Mouse (Mus musculus): Measurements from ENCODE around the gene Cldn2.
A peak's percentile ranks its signal among the peaks of the same experiment; 100 is the strongest.
"Not testable (repeated sequence)": the region's sequence is repeated elsewhere in the genome, so short reads cannot be mapped to it uniquely, and the experiment has no call there.

Cldn2 gene

DNA sequence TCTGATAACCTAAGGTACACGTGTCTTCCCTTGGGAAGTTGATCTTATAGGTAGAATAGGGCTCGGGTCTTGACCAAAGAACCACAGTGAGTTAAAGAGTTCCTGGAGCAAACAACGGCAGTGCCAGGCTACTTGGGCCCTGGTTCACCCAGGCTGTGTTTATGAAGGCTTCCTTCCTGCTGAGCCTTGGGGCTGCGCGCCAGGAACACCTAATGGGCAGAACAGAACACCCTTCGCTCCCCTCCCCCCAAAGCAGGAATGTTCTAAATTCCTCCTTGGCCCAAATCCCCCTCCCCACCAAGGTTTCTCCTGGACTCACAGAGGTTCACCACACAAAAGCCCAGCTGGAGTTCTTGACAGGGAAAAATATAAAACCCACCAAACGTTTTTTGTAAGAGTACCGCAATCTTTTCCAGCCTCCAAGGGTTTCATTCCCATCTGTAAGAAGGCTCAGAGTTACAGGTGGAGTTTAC lies at the start of gene Cldn2:
TSS of gene Cldn2 (plus strand) at position 423 of the 473 bp plus-strand sequence.
- DNase-seq (ENCODE audit: low read depth, low spot score): no peak

DNA sequence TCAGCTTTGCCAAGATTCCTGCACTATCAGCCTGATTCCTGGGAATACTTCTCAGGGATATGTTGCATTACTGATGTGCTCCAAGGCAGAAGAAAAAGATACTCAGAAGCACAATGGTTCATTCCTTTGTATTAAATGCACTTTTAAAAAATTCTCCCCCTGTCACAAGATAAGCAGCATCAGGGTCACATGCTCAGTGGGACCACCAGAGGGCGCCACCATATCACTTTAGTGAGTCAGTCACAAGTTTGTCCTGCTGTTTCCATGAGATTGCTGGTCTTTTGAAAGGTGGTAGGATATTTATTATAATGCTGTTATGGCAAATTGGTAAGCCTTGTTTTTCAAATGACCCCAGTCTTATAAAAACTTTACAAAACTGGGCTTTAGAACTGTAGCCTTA lies 48.8 kb upstream of the Cldn2 start:
- peak; percentile 67 for DNase-seq (ENCODE audit: low read depth, low spot score)

DNA sequence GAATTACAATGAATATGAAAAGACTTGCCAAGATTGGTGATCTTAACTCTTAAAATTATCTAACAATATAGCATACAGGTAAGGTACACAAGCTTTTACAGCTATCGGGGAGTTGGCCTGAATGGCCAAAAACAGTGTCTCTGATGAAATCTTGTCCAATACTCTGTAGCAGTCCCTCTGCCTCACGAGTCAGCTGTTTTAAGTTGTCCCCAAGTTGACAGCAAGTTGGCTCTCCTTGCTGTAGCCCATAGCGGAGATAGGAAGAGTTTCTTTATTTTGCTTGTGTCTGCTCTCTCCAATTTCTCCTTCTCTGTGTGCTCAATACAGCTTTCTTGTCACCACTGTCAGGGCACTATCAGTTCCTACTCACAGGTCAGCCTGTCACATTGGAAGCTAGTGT lies 42.0 kb upstream of the Cldn2 start:
- DNase-seq (ENCODE audit: low read depth, low spot score): not testable (repeated sequence)

DNA sequence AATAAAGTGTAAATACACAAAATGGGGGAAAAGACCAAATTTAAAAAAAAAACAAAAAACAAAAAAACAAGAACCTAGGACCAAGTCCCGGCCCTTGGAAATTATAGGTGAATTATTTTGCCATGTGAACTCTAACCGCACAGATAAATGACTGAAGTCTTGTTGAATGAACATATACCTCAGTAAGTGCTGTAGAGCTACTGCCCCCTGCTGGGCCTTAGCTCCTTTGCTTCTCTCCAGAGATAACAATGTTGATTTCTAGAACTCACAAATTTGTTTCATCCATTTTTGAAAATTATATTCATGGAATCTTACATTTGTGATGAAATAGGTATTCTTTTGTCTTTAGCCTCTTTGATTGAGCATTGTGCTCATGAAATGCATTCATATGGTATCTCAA lies 38.1 kb upstream of the Cldn2 start:
- peak; percentile 61 for DNase-seq (ENCODE audit: low read depth, low spot score)

DNA sequence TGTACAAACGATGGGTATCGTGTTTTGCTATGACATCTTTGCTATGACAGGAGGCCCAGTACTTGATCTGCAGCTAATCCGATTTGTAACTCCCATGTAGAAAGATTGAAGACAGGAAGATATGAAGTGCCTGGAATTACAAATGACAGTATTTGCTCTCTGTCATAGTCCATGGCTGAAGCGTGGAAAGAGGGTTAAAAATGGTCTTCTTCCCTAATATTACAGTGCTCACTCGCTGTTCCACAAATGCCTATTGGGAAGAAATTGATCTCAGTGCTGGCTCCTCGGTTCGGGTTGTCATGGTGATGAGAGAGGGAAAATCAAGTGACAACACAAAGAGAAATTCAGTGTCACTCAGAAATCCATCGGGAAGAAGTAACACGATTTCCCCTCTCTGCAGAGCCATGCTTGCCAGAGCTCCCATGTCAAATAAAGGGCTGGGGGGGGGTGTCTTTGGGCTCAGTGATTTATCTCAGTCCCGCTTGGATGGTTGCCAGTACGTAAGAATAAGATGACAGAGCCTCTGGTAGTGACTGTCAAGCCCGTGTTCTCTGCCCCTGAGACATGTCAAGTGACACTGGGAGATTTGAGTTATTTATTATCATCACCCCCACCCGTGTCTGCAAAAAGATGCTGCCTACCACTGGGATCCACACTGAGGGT lies 30.5 kb upstream of the Cldn2 start:
- peak; percentile 4 for DNase-seq (ENCODE audit: low read depth, low spot score)

DNA sequence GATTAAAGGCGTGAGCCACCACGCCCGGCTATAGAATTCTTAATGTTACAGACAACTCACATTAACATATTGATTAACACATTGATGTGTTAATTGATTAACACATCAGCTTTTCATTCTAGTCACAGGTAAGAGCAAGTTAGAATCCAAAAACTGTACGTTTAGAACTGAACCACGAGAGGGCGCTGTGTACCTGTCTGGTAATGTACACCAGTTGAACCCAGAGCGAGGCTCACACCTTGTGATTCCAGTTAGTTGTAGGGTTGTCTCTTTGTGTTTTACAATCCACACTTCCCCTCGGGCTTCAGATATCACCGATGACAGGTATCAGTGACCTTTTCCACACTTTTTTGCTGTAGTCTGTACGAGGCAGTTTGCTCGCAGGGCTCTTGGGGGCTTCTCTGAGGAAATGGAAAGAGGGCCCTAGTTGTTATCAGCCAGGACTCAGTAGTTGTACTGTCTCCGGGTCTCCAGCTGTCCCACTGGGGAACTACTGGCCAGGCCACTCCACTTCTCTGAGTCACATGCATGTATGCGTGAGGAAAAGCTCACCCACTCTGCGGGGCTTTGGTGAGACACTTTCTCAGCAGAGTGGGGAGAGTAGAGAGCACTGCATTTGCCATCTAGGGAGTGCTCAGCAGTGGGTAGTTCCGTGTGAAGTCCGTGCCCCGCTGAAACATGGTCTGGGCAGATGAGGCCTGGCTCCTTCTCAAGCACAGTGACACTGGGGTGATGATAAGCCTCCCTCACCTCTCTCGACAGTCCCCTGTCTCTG lies 26.1 kb upstream of the Cldn2 start:
- peak; percentile 67 for DNase-seq (ENCODE audit: low read depth, low spot score)

DNA sequence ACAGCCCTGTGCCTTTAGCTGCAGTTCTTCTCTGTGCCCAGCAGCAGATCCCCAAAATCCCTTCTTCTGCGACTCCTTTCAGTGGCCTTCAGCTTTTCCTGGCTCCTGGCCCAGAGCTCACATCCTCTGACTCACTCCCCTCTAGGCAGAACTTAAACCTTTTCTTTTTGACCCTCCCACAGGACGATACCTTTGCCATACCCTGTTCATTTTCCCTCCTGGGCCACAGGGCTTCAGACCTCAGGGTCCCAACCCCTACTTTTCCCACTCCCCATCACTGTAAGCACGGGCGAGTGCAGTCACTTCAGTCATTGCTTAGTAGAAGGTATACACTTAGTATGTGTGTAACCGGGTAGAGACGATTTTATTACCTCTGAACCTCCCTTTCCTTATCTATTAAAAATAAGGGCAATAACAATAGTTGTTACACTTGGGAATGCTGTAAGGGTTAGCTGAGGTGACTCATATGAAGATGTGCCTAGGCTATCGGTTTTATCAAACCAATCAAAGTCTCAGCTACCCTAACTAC lies 25.5 kb upstream of the Cldn2 start:
- no peak for DNase-seq (ENCODE audit: low read depth, low spot score)

DNA sequence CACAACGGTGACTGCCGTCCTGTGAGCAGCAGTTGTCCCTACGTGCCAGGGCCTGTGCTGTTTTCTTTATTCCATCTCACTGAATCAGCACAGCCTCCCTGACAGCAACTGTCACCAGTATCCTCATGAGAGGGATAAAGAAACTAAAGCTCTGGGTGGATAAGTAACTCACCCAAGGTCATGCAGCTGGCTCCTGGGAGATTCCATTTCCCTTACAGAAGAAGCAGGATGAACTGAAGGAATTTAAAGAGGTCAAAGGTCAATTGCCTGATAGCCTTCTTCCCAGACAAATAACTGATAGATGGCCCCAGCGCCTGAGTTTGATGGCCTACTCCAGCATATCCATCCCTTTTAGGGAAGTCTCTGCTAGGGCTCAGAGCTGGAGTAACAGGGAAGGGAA lies 23.3 kb upstream of the Cldn2 start:
- no peak for DNase-seq (ENCODE audit: low read depth, low spot score)

DNA sequence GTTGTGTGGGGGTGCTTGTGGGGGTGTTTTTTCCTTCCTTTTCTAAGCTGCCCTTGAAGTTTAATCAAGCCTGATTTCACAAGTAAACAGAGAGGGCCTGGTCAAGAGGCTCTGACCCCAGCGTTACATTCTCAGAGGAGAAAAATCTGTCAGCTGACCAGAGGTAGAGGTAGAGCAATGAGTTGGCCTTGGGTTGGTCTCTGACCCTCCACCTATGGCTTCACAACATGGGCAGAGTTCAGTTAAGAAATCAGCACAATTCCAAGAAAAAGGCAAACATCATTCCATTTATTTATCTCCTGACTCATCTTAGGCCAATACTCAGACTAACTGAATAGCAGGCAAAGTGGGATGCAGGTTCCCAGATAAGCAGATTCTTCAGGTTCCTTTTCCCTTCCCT lies 21.7 kb upstream of the Cldn2 start:
- DNase-seq (ENCODE audit: low read depth, low spot score): no peak

DNA sequence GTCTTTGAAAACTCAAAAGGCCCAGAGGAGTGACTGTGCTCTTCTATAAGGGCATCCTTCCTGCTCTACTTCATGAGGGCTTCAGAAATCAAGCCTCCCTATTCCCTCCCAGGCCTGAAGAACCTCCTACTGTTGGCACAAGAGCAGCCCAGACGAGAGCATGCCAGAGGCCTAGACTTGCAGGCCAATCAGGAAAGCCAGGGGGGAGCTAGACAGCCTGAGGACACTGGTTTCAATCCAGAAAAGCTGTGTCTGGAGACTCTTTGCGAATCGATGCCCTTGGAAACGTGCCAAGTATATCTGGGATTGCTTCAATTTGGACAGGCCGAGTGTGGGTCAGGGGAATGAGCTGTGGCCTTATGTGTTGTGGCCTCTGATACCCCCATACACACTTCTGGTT lies 21.2 kb upstream of the Cldn2 start:
- no peak for DNase-seq (ENCODE audit: low read depth, low spot score)

DNA sequence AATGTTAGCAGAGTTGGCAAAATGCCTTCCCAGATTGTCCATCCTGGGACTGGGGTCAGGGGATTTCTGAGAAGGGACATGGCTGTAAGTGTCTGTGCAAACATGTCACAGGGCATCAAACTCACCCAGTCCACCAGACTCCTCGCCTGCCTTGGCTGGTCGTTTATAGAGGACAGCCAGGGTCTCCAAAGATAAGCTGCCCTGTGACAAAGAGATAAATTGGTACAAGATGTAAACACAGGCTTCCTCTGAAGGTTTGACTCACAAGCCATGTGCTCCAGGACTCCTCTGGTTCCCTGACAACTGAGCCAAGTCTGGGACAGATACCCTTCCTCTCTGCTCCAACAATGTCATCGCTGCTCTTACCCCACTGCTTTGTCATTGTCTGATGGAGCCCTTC lies 19.6 kb upstream of the Cldn2 start:
- DNase-seq (ENCODE audit: low read depth, low spot score): no peak

DNA sequence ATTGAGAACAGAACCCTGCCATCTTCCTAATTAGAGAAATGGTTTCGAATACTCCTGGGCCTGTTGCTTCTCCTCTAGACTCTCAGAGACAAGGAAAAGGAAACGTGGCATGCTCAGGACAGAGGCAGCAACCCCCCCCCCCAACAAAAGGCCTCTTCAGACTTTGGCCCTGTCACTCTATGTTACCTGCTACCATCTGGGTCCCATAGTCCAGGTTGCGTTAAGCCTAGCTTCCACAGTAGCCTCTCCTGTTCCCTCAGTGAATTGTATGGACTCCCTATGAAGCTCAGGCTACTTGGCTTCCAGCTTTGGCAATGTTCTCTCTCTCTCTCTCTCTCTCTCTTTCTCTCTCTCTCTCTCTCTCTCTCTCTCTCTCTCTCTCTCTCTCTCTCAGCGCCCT lies 19.1 kb upstream of the Cldn2 start:
- no peak for DNase-seq (ENCODE audit: low read depth, low spot score)

DNA sequence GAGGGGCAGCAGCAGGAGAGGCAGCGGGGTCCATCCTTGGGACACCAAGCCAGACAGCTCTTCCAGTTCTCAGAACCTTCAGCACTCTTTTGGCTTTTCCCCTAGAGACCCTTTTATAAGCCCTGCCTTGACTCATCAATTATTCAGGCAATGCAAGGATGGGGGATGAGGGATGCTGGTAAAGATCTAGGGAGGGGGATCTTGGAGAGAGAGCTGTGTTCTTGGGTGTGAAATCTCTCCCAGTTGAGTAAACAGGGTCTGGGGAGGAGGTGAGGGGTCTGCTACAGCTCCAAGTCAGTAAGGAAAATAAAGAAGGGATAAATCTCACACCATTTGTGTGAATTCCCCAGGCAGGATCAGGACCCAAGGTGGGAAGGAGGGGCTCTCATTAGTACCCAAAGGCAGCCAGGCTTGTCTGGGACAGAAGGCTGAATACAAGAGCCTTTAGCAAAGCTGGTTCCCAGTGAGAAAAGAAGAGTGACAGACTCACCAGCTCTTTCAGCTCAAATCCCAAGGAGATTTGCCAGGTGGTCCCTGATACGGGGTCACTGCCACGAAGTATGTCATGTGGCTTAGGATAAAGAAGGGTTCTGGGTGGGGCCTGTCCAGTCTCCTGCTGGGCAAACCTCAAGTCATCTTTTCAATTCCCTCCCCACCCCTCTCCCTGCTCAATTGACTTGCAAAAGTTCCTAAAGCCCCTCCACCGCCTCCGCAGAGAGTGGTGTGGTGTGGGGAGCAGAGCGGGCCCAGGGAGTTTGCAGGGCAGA lies 18.2 kb upstream of the Cldn2 start, which contains the start of gene Ripply1:
TSS of gene Ripply1 (minus strand) at position 76 of the 767 bp plus-strand sequence.
- no peak for DNase-seq (ENCODE audit: low read depth, low spot score)

DNA sequence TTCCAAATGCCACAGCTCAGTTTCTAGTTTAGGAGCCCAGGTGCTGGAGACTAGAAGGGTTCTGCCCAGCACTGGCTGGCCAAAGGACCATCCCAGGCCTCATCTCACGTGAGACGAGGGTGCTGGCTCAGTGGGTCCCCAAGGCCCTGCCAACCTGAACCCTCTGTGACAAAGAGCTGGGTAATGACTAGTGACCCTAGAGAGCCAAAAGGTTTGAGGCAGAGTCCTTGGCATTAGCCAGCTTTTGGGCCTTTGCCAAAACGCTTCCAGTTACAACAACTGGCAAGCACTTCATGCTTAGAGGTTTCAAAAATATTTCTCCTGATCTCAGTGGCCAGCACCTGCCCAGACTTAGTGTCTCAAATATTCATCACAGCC lies 17.6 kb upstream of the Cldn2 start:
- DNase-seq (ENCODE audit: low read depth, low spot score): no peak

DNA sequence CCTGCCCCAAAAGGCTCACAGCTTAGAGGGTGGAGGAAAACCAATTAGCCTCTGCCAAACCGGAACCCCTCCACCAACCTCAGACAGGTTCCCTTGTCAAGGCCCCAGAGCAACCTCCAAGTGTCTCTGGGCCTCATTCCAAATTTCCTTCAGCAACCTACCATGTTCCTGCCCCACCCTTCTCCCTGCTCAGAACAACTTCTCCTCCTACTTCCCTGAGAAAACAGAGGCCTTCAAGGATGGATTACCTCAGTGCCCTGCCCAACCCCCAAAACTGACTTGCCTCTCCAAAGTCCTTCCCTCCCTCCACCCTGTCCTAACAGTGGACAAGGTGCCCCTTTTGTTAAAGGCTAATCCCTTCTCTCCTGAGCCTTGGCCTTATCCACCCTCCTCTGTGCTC lies 14.9 kb upstream of the Cldn2 start:
- DNase-seq (ENCODE audit: low read depth, low spot score): no peak

DNA sequence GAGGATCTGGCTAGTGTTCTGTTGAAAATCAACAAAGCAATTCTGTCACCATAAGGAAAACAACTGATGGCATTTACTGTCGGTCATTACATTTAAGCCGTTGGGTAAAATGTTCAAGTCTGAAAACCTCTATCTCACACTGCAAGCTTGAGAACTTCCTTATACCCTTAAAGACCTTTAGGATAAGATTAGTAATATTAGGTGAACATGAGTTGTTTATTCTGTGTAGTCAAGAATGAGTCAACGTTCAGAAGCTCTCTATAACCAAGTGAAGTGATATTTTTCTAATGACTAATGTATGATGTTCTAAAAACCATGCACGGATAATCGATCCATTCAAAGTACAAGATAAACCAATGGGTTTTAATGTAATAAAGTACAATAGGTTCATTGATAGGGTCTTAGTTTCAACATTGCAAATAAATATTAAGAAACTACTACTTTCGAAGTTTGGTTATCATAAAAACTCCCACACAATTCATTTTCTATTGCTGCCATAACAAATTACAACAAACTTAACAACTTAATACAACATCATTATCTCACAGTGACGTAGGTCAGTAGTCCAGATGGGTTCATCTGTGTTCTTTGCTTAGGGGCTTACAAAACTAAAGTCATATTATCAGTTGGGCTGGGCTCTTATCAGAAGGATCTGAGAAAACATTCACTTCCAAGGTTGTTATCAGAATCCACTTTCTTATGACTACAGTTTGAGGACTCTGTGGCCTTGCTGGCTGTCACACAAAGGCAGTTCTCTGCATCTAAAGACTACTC lies 6.4 kb upstream of the Cldn2 start:
- no peak for DNase-seq (ENCODE audit: low read depth, low spot score)

DNA sequence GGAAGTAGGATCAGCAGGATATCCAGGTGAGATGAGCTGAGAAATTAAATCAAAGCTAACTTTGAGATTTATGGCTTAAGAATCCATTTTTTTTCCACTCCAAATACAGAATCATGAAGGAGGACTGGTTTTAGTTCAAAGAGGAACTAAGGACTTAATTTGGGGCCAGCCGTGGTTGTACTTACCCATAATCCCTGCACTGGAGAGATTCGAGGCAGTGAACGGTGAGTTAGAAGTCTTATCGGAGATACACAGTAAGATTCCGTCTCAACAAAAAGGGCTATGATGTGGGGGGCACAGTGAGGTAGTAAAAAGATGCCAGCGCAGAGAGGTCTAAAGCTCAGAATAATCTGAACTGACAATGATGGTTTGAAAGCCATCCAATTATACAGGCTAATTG lies 4.6 kb upstream of the Cldn2 start:
- DNase-seq (ENCODE audit: low read depth, low spot score): no peak

DNA sequence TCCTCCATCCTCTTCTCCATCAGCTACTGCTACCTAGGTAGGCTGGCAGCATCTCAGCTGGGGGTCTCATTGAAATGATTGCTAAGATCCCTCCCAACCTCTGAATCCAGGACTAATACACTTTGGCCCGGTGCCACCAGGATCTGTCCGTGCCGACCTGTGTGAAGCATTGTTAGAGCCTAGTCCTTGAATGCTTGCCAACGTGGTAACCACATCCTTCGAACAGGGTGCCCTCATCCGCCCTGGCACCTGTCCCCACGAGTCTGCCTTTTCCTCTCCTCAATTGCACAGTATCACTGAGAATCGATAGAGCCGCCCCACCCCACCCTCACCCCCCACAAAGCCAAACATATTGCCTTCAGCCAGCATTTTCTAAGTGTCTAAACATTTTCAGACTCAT lies 2.8 kb upstream of the Cldn2 start:
- DNase-seq (ENCODE audit: low read depth, low spot score): no peak

DNA sequence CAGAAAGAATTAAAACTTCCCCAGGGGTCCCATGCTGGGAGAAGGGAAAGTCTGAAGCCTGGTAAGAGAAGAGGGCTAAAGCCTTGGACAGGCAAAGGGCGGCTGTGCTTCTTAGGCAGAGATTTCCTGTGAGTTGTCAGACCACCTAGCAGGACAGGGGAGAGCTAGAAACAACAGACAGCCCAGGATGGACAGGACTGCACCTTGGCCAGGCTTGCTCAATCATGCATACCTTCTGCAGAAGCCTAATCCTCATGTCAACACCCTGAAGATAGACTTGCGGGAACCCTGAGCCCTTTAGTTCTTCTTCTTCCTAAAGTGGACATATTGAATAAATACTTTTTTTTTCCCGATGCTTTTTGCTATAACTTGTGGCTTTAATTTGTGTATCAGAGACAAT lies 675 bp upstream of the Cldn2 start:
- DNase-seq (ENCODE audit: low read depth, low spot score): no peak

DNA sequence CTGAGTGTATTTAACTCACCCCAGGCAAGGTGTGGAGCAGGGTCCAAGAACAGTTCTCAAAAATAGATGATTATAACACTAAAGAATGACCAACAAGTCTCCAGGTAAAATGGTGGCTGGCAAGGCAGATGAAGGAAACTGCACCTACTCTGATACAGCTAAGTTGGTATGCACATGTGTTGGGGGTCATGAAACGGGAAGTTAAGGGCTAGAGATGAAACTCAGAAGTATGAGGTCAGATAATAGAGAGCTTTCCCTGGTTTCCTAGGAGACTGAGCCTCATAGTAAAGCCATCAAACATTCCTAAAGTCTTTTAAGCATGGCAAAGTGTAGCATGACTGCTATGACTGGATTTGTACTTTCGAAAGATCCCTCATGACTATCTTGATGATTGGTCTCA lies 2.4 kb downstream of the Cldn2 start:
- DNase-seq (ENCODE audit: low read depth, low spot score): no peak

DNA sequence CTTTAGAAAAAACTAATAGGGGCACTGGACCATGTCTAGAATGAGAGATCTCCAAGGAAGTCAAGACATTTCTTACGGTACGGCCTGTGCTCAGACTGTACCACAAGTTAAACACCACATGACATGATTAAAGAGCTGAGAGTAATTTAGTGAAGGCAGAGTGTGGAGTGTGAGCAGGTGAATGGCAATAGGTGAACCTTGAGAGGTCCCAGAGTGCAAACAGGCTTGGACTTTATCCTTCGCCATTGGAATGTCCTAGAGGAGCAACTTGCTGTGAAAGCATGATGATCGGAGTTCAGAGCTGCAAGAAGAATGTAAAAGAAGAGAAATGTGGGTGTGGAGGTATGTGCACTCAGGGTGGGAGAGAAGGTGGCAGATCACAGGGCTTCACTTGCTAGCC lies 5.3 kb downstream of the Cldn2 start:
- no peak for DNase-seq (ENCODE audit: low read depth, low spot score)

DNA sequence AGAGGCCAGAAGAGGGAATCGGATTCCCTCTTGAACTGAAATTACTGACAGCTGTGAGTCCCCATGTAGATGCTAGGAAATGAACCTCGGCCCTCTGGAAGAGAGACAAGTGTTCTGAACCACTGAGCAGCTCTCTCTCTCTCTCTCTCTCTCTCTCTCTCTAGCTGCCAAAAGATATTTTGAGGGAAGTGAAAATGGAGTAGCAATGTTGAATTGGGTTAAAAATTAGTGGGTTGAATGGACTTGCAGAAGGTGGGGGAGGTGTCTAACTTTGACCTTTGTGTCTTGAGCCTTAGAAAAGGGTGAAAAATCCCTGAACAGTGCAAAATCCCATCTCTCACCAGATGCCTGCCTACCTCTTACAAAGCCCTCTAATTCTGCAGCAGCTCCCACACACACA lies 6.8 kb downstream of the Cldn2 start:
- no peak for DNase-seq (ENCODE audit: low read depth, low spot score)
